Mouse (Mus musculus) liver, embryonic 14.5 days (tissue): ENCODE results near the gene Nudt4. TPM values are rescaled to one million over a fixed set of nuclear protein-coding genes. Genes with fewer than 3 reads are reported as not detected.
A peak's percentile ranks its signal among the peaks of the same experiment; 100 is the strongest.

Experiments
- ATAC-seq: fragments of 200-750 bp; cut with Nextera tagmentation; 2 replicates; pipeline ENCODE4 v1.8.0; 2017; ENCODE audit warnings: moderate number of reproducible peaks, mild to moderate bottlenecking, moderate library complexity; ENCODE audit not compliant: insufficient read depth
- DNase-seq, 3 experiments: peaks; one replicate each; pipeline ENCODE4 v3.0.0-alpha.2; 2012 to 2013; ENCODE audit warnings: low read depth in 3 of 3, low spot score in 3 of 3
- H3K27ac ChIP-seq: fragments of 300-500 bp; sonication (generic); 2 replicates; pipeline ENCODE4 v1.5.1; 2014; ENCODE audit warnings: moderate library complexity, mild to moderate bottlenecking, control low read depth, inconsistent platforms
- H3K27me3 ChIP-seq: fragments of 300-500 bp; sonication (generic); 2 replicates; pipeline ENCODE4 v1.6.1; 2014; ENCODE audit warnings: mild to moderate bottlenecking, low read length, moderate library complexity; ENCODE audit not compliant: control insufficient read depth, insufficient read depth
- H3K36me3 ChIP-seq: fragments of 300-500 bp; sonication (generic); replicated peaks from 2 replicates; pipeline ENCODE4 v1.6.1; 2014; ENCODE audit warnings: low read depth; ENCODE audit not compliant: control insufficient read depth, insufficient read depth
- H3K4me1 ChIP-seq, 2 experiments: fragments of 200-500 bp in 1 of 2; fragments of 300-500 bp in 1 of 2; sonication (generic) in 1 of 2; replicated peaks; 2 replicates each; pipeline ENCODE4 v1.6.1; 2012 to 2014; ENCODE audit warnings: antibody characterized with exemption in 1 of 2, inconsistent platforms in 1 of 2, low read length in 1 of 2; ENCODE audit not compliant: control insufficient read depth in 2 of 2, insufficient read depth in 2 of 2
- H3K4me2 ChIP-seq: fragments of 300-500 bp; sonication (generic); 2 replicates; pipeline ENCODE4 v1.6.1; 2014; ENCODE audit warnings: low read depth, mild to moderate bottlenecking, control low read depth, moderate library complexity
- H3K4me3 ChIP-seq, 2 experiments: fragments of 200-500 bp in 1 of 2; fragments of 300-500 bp in 1 of 2; sonication (generic) in 1 of 2; 2 replicates each; pipeline ENCODE4 v1.5.1; 2012 to 2014; ENCODE audit warnings: low read depth in 2 of 2, low read length in 2 of 2, mild to moderate bottlenecking in 2 of 2, control low read depth in 1 of 2, inconsistent platforms in 1 of 2, moderate library complexity in 1 of 2; ENCODE audit not compliant: insufficient read depth in 1 of 2
- H3K9ac ChIP-seq: fragments of 300-500 bp; sonication (generic); replicated peaks from 2 replicates; pipeline ENCODE4 v1.6.1; 2014; ENCODE audit warnings: mild to moderate bottlenecking, control low read depth, moderate library complexity
- H3K9me3 ChIP-seq: fragments of 300-500 bp; sonication (generic); 2 replicates; pipeline ENCODE4 v1.6.1; 2016; ENCODE audit warnings: low read length, mixed read lengths; ENCODE audit not compliant: control insufficient read depth
- CTCF ChIP-seq: IDR thresholded peaks from 2 replicates; pipeline ENCODE4 v1.5.1; 2016; ENCODE audit warnings: antibody characterized with exemption, low read depth, control low read depth
- EP300 ChIP-seq: IDR thresholded peaks from 2 replicates; pipeline ENCODE4 v1.6.1; 2016; ENCODE audit warnings: antibody characterized with exemption, low read depth
- WGBS: fragments of 180-500 bp; shearing (Covaris S2); extraction: QIAGEN DNeasy Blood & Tissue Kit; methylation state at CpG from one replicate; pipeline ENCODE4 v1.1.7; 2014; ENCODE audit not compliant: insufficient replicate concordance; 5-methylcytosine and 5-hydroxymethylcytosine counted together
- polyA plus RNA-seq, 2 experiments: library from polyadenylated mRNA; depleted of rRNA in 1 of 2; stranded (reverse) in 1 of 2; unstranded in 1 of 2; fragments of >200 nt; fragmentation: Nextera tagmentation in 1 of 2; extraction: Ambion mirVana in 1 of 2; gene quantifications; 2 replicates each; pipeline versions ENCODE4 v1.2.1 to v1.2.3; 2012 to 2014

Gene Nudt4
- polyA plus RNA-seq, 2 experiments: 49.7 to 95.5 TPM

DNA sequence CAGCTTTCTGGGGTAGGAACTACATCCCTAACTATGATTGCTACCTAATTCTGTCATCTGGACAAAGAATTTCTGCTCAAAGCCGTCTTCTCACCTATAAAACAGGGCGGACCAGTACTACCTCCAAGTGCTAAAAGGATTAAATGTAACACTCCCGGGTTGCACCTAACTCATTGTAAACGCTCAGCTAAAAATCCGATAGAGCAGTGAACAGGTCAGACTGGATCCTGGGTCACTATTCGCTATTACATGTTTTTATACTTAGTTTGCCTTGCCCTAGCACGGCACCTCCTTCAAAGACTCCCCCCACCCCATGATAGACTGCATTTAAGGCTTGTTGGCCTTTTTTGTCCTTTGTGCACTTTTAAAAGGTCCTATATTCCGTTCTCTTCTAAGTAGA lies 1.6 kb downstream of the Nudt4 start:
- no peaks in the 10 kb centered on the region for H3K27me3 ChIP-seq
- no peak for DNase-seq
- peaks cover 24 to 44% of the 10 kb centered on the region in 2 experiments for H3K4me1 ChIP-seq
- H3K4me3 ChIP-seq: peak overlapping the region; percentile 98 to 99
- no peak for TF ChIP-seq EP300
- TF ChIP-seq CTCF: no peak
- peak overlapping the region; percentile 99 for H3K9ac ChIP-seq
- peaks cover 42% of the 10 kb centered on the region for H3K36me3 ChIP-seq
- peak overlapping the region; percentile 63 for H3K4me2 ChIP-seq
- peak overlapping the region; percentile 87 for H3K27ac ChIP-seq
- H3K9me3 ChIP-seq: no peaks in the 10 kb centered on the region
- no peak for ATAC-seq
- 16% methylated on average over 8 of the region's 8 CpGs for WGBS

DNA sequence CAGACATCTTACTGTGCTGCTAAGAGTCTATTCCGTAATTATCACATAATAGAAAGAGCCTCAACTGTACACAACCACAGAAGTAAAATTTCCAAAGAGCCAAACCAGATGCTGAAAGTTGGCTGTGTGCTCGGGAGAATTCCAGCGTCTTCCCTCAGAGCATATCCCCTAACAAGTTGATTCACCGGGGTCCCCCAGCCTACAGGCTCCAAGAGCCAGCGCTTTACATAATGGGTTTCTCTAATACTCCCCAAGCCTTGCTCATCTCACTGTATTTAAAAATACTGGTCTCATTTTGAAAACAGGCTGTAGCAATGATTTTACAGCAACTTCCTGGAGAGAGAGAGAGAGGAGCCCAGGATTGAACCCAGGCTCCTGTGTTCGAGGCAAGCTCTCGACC lies 2.3 kb downstream of the Nudt4 start:
- 70% methylated on average over 7 of the region's 7 CpGs for WGBS
- Histone ChIP-seq H3K4me3 (peak overlapping the region; percentile 98 to 99), H3K36me3 (peaks cover 44% of the 10 kb centered on the region), H3K4me2 (peak overlapping the region; percentile 63), H3K4me1 (peaks cover 17 to 38% of the 10 kb centered on the region in 2 experiments), H3K27ac (peak overlapping the region; percentile 25; the same call in 1 of the 2 replicates), H3K27me3 (no peaks in the 10 kb centered on the region), H3K9me3 (no peaks in the 10 kb centered on the region), H3K9ac (peak overlapping the region; percentile 99)
- ATAC-seq (no peak), DNase-seq (no peak)
- no peak for TF ChIP-seq EP300

DNA sequence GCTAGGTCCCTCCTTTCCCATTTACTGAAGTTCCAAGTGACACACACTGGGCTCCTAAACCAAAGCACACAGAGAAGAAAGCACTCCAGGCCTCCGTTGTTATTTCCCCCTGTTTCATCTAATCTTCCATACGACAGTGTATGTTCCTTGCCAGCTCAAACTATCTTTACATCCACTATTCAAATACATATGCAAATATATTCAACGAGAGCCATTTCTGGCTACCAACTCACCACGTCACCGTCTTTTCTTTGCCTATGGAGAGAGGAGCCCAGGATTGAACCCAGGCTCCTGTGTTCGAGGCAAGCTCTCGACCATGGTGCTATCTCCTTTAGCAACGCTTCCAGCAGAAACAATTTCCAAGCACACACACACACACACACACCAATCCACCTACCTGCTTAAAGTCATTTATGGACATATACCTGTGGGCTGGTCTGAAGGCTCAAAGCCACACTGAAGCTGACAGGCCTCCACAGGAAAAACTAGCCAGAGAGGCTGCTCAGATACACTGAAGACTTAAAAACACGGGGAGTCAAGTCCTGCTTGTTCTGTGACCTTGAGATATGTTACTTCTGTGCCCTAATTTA lies 3.5 kb downstream of the Nudt4 start:
- Histone ChIP-seq H3K36me3 (peaks cover 53% of the 10 kb centered on the region), H3K27ac (peak overlapping the region; percentile 20), H3K27me3 (no peaks in the 10 kb centered on the region), H3K9ac (peak overlapping the region; percentile 37), H3K4me2 (peak overlapping the region; percentile 63), H3K4me3 (peak overlapping the region; percentile 29 to 98), H3K4me1 (peaks cover 11 to 29% of the 10 kb centered on the region in 2 experiments), H3K9me3 (no peaks in the 10 kb centered on the region)
- no peak for ATAC-seq
- TF ChIP-seq EP300 (no peak), CTCF (no peak)
- DNase-seq: no peak
- WGBS: 79% methylated on average over 9 of the region's 9 CpGs

DNA sequence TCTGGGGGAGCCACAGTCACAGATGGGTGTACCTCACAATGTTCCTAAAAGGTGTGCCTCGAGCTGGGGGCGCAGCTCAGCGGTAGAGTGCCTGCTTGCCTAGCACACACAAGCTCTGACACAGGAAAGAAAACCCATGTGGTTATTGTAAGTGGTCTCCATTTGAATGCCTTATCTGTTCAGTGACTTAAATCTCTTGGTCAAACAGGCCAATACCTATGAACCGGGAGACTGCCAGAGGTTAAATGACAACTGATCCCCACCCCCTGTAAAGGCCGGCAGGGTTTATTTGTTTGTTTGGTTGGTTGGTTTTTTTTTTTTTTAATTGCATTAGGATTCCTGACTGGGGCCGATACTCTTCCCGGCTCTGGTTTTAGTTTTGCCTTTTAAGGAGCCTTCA lies 4.5 kb downstream of the Nudt4 start:
- ATAC-seq (no peak), DNase-seq (no peak)
- Histone ChIP-seq H3K9ac (no peak overlapping the region), H3K4me2 (peak overlapping the region; percentile 63), H3K27me3 (no peaks in the 10 kb centered on the region), H3K4me3 (peak overlapping the region in 1 of 2 experiments; percentile 20; a peak in 1 of 4 replicates), H3K4me1 (peaks cover 5 to 22% of the 10 kb centered on the region in 2 experiments), H3K9me3 (no peaks in the 10 kb centered on the region), H3K27ac (no peak overlapping the region), H3K36me3 (peaks cover 55% of the 10 kb centered on the region)
- WGBS: 72% methylated on average over 7 of the region's 7 CpGs
- no peak for TF ChIP-seq EP300
- TF ChIP-seq CTCF: no peak

DNA sequence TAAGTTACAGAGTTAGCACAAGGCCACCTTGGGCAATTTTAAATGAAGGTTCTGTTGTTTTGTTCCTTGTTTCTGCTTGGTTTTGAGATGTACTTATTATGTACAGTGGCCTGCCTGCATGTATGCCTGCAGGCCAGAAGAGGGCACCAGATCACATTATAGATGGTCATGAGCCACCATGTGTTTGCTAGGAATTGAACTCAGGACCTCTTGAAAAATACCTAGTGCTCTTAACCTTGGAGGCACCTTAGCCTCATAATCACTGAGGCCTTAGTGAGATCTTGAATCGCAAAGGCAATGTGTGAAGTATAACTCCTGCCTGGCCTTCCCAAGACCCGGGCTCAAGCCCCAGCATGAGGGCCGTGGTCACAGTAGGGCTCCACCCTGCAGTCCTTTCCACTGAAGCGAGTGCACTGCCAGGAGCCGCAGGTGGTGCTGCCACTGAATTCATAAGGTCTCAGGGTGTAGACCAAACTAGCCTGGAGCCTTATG lies 6.6 kb downstream of the Nudt4 start:
- ATAC-seq (peak; percentile 49; the same call in 1 of the 2 replicates), DNase-seq (no peak)
- Histone ChIP-seq H3K27me3 (no peaks in the 10 kb centered on the region), H3K4me2 (no peak overlapping the region), H3K4me3 (no peak overlapping the region), H3K27ac (no peak overlapping the region), H3K9ac (no peak overlapping the region), H3K4me1 (peaks cover 5 to 24% of the 10 kb centered on the region in 2 experiments), H3K36me3 (peaks cover 60% of the 10 kb centered on the region), H3K9me3 (no peaks in the 10 kb centered on the region)
- TF ChIP-seq EP300 (no peak), CTCF (peak; percentile 80)
- 72% methylated on average over 5 of the region's 5 CpGs for WGBS
